Mouse (Mus musculus) embryonic fibroblast, embryonic 13.5 days (primary cell): ENCODE measurements around the gene Eif3m.

Source experiments
- CTCF ChIP-seq: IDR thresholded peaks from 2 replicates; pipeline ENCODE4 v1.5.1; 2011; ENCODE audit warnings: mild to moderate bottlenecking, control low read depth, low read length, moderate library complexity, borderline replicate concordance; ENCODE audit not compliant: insufficient read depth
- POLR2A ChIP-seq: IDR thresholded peaks from 2 replicates; pipeline ENCODE4 v1.6.1; 2011; ENCODE audit warnings: low read depth, mild to moderate bottlenecking, control low read depth, low read length, moderate library complexity

DNA sequence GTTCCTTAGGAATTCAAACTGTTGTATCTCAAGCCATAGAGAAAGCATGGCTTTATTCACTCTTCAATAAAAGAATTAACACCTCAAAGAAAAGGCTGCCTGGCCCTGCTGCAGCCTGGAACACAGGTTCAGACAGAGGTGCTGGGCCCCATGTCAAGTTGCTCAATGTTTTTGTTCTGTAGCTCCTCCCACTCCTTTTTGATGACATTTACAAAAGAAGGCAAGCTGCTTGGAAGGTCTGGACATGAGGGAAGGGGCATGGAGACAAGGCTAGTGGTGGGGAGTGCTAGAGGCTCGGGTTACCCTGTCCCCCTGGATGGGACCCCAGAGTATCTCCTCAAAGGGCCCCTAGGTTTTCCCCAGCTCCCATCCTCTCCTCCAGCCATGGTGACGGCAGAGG lies 35.2 kb downstream of the Eif3m start:
- TF ChIP-seq CTCF (no peak), POLR2A (no peak)
